Mouse (Mus musculus): ENCODE data around the gene Raet1e. TPM values are rescaled to one million over a fixed set of nuclear protein-coding genes. Genes with fewer than 3 reads are reported as not detected.
"Not testable (repeated sequence)": the region's sequence is repeated elsewhere in the genome, so short reads cannot be mapped to it uniquely, and the experiment has no call there.

Raet1e gene
- total RNA-seq, 2 experiments from 2014 or later: 1.7 TPM; not detected in 1

GRCm38 (mm10) chr10:22360252-22360651 is 201.9 kb downstream of the Raet1e start, which contains the start of gene Raet1d:
Raet1d (plus strand) TSS chr10:22360552.
- not testable (repeated sequence) for DNase-seq (ENCODE audit: low spot score in 2 of 2)

DNA sequence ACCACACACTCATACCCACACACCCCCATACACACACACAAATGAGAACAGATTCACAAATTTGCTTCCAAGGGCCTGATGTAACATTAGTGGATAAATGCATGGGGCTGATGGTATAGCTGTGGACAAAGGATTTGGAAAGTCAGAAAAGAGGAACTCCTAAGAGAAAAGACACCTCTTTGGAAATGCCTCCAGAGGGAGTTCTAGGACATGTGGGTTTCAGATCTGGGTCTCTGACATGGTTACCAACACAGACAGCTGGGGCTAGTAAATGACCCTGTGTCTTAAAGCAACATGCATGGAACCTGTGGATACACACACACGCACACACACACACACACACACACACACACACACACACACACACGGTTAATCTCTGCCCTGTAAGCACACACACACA is 202.6 kb downstream of the Raet1e start:
- not testable (repeated sequence) for DNase-seq (ENCODE audit: low spot score in 2 of 2)

- not testable (repeated sequence) for DNase-seq (ENCODE audit: low spot score in 2 of 2)
Measured at GRCm38 (mm10) chr10:22361415-22362352, 203.3 kb downstream of the Raet1e start.

GRCm38 (mm10) chr10:22362466-22362865 is 204.1 kb downstream of the Raet1e start:
- not testable (repeated sequence) for DNase-seq (ENCODE audit: low spot score in 2 of 2)

DNA sequence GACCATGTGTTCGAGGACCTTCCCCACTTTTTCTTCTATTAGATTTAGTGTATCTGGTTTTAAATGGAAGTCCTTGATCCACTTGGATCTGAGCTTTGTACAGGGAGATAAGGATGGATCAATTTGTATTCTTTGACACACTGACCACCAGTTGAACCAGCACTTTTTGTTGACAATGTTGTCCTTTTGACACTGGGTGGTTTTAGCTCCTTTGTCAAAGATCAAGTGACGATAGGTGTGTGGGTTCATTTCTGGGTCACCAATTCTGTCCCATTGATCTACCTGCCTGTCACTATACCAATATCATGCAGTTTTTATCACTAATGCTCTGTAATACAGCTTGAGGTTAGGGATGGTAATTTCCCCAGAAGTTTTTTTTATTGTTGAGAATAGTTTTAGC is 206.5 kb downstream of the Raet1e start:
- DNase-seq (ENCODE audit: low spot score in 2 of 2): not testable (repeated sequence)

DNA sequence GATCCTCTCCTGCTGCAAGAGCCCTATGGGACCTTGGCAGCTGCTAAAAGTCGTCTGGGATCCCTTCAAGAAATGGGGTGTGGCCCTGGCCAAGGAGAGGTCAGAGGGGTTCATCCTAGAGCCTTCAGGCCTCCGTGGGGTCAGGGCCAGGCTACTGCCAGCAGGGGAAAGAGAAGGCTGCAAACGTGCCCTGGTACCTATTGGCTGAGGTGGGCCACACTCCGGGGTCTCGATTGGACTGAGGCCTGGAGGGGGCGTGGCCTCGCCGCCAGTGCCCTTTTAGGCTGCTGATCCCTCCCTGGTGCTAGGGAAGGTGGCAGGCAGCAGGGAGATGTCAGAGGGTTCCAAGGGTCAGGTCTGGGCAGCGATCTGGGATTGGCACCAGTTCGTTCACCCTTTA is 222.9 kb downstream of the Raet1e start:
- DNase-seq (ENCODE audit: low spot score in 2 of 2): not testable (repeated sequence)

- not testable (repeated sequence) for DNase-seq (ENCODE audit: low spot score in 2 of 2)
Measured at GRCm38 (mm10) chr10:22390146-22390545, 231.8 kb downstream of the Raet1e start.

DNA sequence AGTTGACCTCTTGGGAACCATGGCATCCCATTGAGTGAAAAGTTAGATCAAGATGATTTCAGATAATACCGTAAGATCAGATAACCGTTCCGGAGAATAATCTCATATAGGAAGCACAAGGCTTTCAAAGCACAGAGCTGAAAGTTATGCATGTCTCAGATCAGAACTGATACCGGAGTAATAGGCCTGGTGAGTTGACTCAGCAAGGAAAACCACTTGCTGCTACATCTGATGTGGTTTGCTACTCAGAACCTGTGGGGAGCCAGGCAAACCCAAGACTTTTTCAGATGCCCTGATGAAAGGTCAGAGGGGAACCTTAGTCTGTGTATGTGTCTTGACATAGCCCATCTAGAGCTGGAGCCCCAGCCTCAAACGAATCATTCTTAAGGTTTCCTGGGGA is 233.2 kb downstream of the Raet1e start:
- not testable (repeated sequence) for DNase-seq (ENCODE audit: low spot score in 2 of 2)

DNA sequence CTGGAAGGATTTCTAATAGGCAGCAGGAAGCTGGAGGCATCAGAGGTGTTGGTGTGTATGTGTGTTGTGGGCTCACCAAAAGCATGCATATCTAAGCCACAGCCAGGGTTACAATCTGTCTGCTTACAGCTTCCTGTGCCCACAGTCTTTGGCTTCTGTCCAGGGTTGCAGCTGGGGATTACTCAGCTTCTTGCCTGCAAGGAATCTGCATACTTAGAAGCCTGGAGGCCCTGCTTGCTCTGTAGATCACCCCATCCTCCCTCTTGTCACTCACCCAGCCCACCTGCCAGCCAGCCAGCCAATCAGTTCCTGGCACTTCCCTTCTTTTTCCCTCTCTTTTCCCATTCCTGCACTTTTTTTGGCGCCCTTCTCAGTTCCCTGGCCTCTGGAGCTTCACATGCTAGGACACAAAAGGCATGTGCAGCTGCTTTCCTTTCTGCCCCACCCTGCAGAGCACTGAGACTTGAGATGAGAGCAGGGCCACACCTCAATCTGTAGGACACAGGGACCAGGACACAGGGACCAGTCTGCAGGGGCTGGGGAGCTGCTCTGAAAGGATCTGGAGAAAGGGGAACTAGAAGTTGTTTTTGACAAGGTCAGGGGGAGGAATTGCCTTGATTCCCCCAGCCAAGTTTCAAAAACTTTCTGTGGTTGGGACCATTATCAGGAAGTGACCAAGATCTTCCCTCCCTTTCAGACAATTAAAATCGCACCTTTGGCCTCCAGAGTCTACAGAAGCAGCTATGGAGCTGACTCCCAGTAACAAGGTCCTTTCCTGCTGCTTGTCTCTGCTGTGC is 234.9 kb downstream of the Raet1e start:
- DNase-seq (ENCODE audit: low spot score in 2 of 2): not testable (repeated sequence)

- not testable (repeated sequence) for DNase-seq (ENCODE audit: low spot score in 2 of 2)
Measured at GRCm38 (mm10) chr10:22396680-22397079, 238.3 kb downstream of the Raet1e start.

GRCm38 (mm10) chr10:22402225-22402917 is 244.0 kb downstream of the Raet1e start:
- DNase-seq (ENCODE audit: low spot score in 2 of 2): peak; percentile 47 to 48

- DNase-seq (ENCODE audit: low spot score in 2 of 2): not testable (repeated sequence)
Measured at GRCm38 (mm10) chr10:22413702-22414494, 255.5 kb downstream of the Raet1e start.

Other genes starting within 250 kb of the Raet1e start
- gene 4930444G20Rik, start 90.5 kb upstream of the Raet1e start, total RNA-seq (2021): not detected
- gene E030030I06Rik, start 9.3 kb upstream of the Raet1e start, total RNA-seq (2021): 10 to 100 TPM in 1 of 2 experiments, 1 to 10 TPM in 1; 7.3 to 13.4 TPM
- under 1 TPM in 1 of 2 experiments, not detected in 1; 0.36 TPM for gene H60b, start within 50 bp of the Raet1e start, total RNA-seq (2021)
- gene Raet1d, start 202.0 kb downstream of the Raet1e start, total RNA-seq (2021): not detected

All from adrenal gland, adult 18-20 months (tissue).